9 mouse cellular contexts compared by ENCODE assay signal in the genomic region with DNA sequence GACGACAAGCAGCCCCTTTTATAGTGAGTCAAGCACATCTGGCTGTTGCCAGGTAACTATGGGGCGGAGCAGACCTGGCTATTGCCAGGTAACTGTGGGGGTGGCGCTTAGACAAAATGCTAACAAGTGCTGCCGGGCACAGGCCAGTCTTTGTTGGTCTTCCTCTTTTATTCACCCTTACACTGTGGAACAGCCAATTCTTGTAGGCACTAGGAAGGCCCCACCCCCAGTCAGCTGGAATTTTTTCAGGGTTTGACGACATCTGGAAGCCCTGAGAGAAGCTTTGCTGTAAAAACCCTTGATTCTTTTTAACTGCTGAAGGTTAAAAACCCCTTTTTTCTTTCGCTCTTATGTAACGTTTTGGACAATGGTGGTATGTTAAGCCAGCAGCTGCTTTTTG. TPM values are rescaled to one million over a fixed set of nuclear protein-coding genes. Genes with fewer than 3 reads are reported as not detected.
DNase-seq lines count a peak whose midpoint lies in the region; ATAC-seq lines count a peak whose summit lies in the region.
"Had no signal": no experiment of that assay in that cellular context is flagged by ENCODE, and none has a peak within 500 bp of the region (broad histone marks: within the 10 kb centered on the region; RNA-seq: fewer than 3 reads in every experiment).

No protein-coding gene starts in this region.

- peaks cover 10% of the 10 kb centered on the region; the same call in 1 of the 2 replicates for H3K4me1 ChIP-seq in hindbrain, embryonic 15.5 days (replicated peaks)
- peaks cover 12% of the 10 kb centered on the region for H3K4me1 ChIP-seq in hindbrain, embryonic 12.5 days
- peaks cover 10% of the 10 kb centered on the region; the same call in 1 of the 2 replicates for H3K4me1 ChIP-seq in forebrain, embryonic 14.5 days (ENCODE audit: control insufficient read depth, insufficient read depth, low read length)
- H3K4me1 ChIP-seq in midbrain, embryonic 12.5 days, result peaks cover 23% of the 10 kb centered on the region
- peaks cover 7% of the 10 kb centered on the region for H3K4me1 ChIP-seq in kidney, embryonic 15.5 days

- 23% methylated on average over 7 of the region's 7 CpGs for WGBS in hindbrain, embryonic 15.5 days
- 20% methylated on average over 7 of the region's 7 CpGs for WGBS in hindbrain, embryonic 12.5 days
- WGBS in forebrain, embryonic 14.5 days, result 9% methylated on average over 7 of the region's 7 CpGs
- WGBS in midbrain, embryonic 12.5 days, result 22% methylated on average over 7 of the region's 7 CpGs
- 17% methylated on average over 7 of the region's 7 CpGs for WGBS in kidney, embryonic 15.5 days

- H3K9ac ChIP-seq in hindbrain, embryonic 15.5 days, result no peak overlapping the region
- H3K9ac ChIP-seq in hindbrain, embryonic 12.5 days, result no peak overlapping the region
- no peak overlapping the region for H3K9ac ChIP-seq in forebrain, embryonic 14.5 days (ENCODE audit: low read length)
- H3K9ac ChIP-seq in midbrain, embryonic 12.5 days (replicated peaks), result no peak overlapping the region
- no peak overlapping the region for H3K9ac ChIP-seq in kidney, embryonic 15.5 days

- 0 out of 2 replicates have a peak, but pooled peaks have one; percentile 31 for ATAC-seq in hindbrain, embryonic 15.5 days (ENCODE audit: low FRiP score, low read depth)
- ATAC-seq in hindbrain, embryonic 12.5 days (ENCODE audit: low FRiP score), result no peak
- ATAC-seq in forebrain, embryonic 14.5 days, result 0 out of 2 replicates have a peak, but pooled peaks have one; percentile 31
- no peak for ATAC-seq in midbrain, embryonic 12.5 days (ENCODE audit: low FRiP score, low read depth)
- ATAC-seq in kidney, embryonic 15.5 days (replicated peaks; ENCODE audit: low FRiP score), result no peak

- H3K36me3 ChIP-seq in hindbrain, embryonic 15.5 days, result no peaks in the 10 kb centered on the region
- no peaks in the 10 kb centered on the region for H3K36me3 ChIP-seq in hindbrain, embryonic 12.5 days
- no peaks in the 10 kb centered on the region for H3K36me3 ChIP-seq in forebrain, embryonic 14.5 days (ENCODE audit: control insufficient read depth, insufficient read depth, low read length)
- no peaks in the 10 kb centered on the region for H3K36me3 ChIP-seq in midbrain, embryonic 12.5 days
- no peaks in the 10 kb centered on the region for H3K36me3 ChIP-seq in kidney, embryonic 15.5 days

- no peaks in the 10 kb centered on the region for H3K9me3 ChIP-seq in hindbrain, embryonic 15.5 days
- no peaks in the 10 kb centered on the region for H3K9me3 ChIP-seq in hindbrain, embryonic 12.5 days (replicated peaks)
- H3K9me3 ChIP-seq in forebrain, embryonic 14.5 days (replicated peaks; ENCODE audit: control insufficient read depth, low read length), result no peaks in the 10 kb centered on the region
- H3K9me3 ChIP-seq in midbrain, embryonic 12.5 days, result no peaks in the 10 kb centered on the region
- no peaks in the 10 kb centered on the region for H3K9me3 ChIP-seq in kidney, embryonic 15.5 days (replicated peaks)

- H3K27me3 ChIP-seq in hindbrain, embryonic 15.5 days, result peaks cover 7% of the 10 kb centered on the region; the same call in 1 of the 2 replicates
- H3K27me3 ChIP-seq in hindbrain, embryonic 12.5 days, result peaks cover 27% of the 10 kb centered on the region
- peaks cover 13% of the 10 kb centered on the region; the same call in 1 of the 2 replicates for H3K27me3 ChIP-seq in forebrain, embryonic 14.5 days (replicated peaks; ENCODE audit: control insufficient read depth, insufficient read depth, low read length)
- peaks cover 36% of the 10 kb centered on the region for H3K27me3 ChIP-seq in midbrain, embryonic 12.5 days
- peaks cover 41% of the 10 kb centered on the region for H3K27me3 ChIP-seq in kidney, embryonic 15.5 days

- no peak overlapping the region for H3K4me3 ChIP-seq in hindbrain, embryonic 15.5 days
- H3K4me3 ChIP-seq in hindbrain, embryonic 12.5 days, result no peak overlapping the region
- no peak overlapping the region for H3K4me3 ChIP-seq in forebrain, embryonic 14.5 days (ENCODE audit: low read depth, low read length)
- H3K4me3 ChIP-seq in midbrain, embryonic 12.5 days, result no peak overlapping the region
- no peak overlapping the region for H3K4me3 ChIP-seq in kidney, embryonic 15.5 days (replicated peaks)

- H3K27ac ChIP-seq in hindbrain, embryonic 15.5 days (replicated peaks), result no peak overlapping the region
- no peak overlapping the region for H3K27ac ChIP-seq in hindbrain, embryonic 12.5 days
- H3K27ac ChIP-seq in forebrain, embryonic 14.5 days (ENCODE audit: low read depth, low read length), result no peak overlapping the region
- no peak overlapping the region for H3K27ac ChIP-seq in midbrain, embryonic 12.5 days (replicated peaks)
- H3K27ac ChIP-seq in kidney, embryonic 15.5 days, result no peak overlapping the region

- peak; percentile 41 for DNase-seq in R1 (ENCODE audit: low read depth, low spot score)
- peak; percentile 8 for DNase-seq in forebrain, embryonic 14.5 days (ENCODE audit: low spot score)
- no peak for DNase-seq in T-cell, adult 2 months (ENCODE audit: low spot score)
- no peak for DNase-seq in frontal cortex, postnatal 10 days (ENCODE audit: low spot score in 2 of 2)
- DNase-seq: thymus, postnatal 36 days had no signal

- no peak overlapping the region for H3K4me2 ChIP-seq in hindbrain, embryonic 15.5 days
- H3K4me2 ChIP-seq in hindbrain, embryonic 12.5 days (replicated peaks), result no peak overlapping the region
- no peak overlapping the region for H3K4me2 ChIP-seq in forebrain, embryonic 14.5 days (ENCODE audit: low read length)
- H3K4me2 ChIP-seq in midbrain, embryonic 12.5 days (replicated peaks), result 0 out of 2 replicates have a peak overlapping the region, but pooled peaks have one; percentile 2
- no peak overlapping the region for H3K4me2 ChIP-seq in kidney, embryonic 15.5 days

RNA-seq across cellular contexts. Expression of a gene that starts 30.2 kb away (rescaled TPM):
- 12.3 and 12.8 TPM in 2 replicates for polyA plus RNA-seq in hindbrain, embryonic 15.5 days (2015; fragmentation: Nextera tagmentation; extraction: Ambion mirVana)
- 6.2 and 7.0 TPM in 2 replicates for polyA plus RNA-seq in hindbrain, embryonic 12.5 days (2016; fragmentation: Nextera tagmentation; extraction: Ambion mirVana)
- polyA plus RNA-seq in forebrain, embryonic 14.5 days (2014; fragmentation: Nextera tagmentation; extraction: Ambion mirVana), result 3.1 and 4.1 TPM in 2 replicates
- polyA plus RNA-seq in midbrain, embryonic 12.5 days (2016; fragmentation: Nextera tagmentation; extraction: Ambion mirVana), result 4.8 and 6.7 TPM in 2 replicates
- 1.2 TPM in 2 replicates for polyA plus RNA-seq in kidney, embryonic 15.5 days (2015; fragmentation: Nextera tagmentation; extraction: Ambion mirVana)

RNA-seq across cellular contexts. Expression of a gene that starts 31.3 kb away (rescaled TPM):
- polyA plus RNA-seq in hindbrain, embryonic 15.5 days (2015; fragmentation: Nextera tagmentation; extraction: Ambion mirVana), result 101 and 104 TPM in 2 replicates
- 151 and 154 TPM in 2 replicates for polyA plus RNA-seq in hindbrain, embryonic 12.5 days (2016; fragmentation: Nextera tagmentation; extraction: Ambion mirVana)
- 127 and 143 TPM in 2 replicates for polyA plus RNA-seq in forebrain, embryonic 14.5 days (2014; fragmentation: Nextera tagmentation; extraction: Ambion mirVana)
- 150 and 161 TPM in 2 replicates for polyA plus RNA-seq in midbrain, embryonic 12.5 days (2016; fragmentation: Nextera tagmentation; extraction: Ambion mirVana)
- polyA plus RNA-seq in kidney, embryonic 15.5 days (2015; fragmentation: Nextera tagmentation; extraction: Ambion mirVana), result 88.4 and 95.6 TPM in 2 replicates

Comparison
In these comparisons a context has a peak if more than half of its experiments do, and no peak if none do; other contexts are left out.
1. ATAC-seq: peak in hindbrain, embryonic 15.5 days (single experiment) and forebrain, embryonic 14.5 days (single experiment); none in hindbrain, embryonic 12.5 days (single experiment), midbrain, embryonic 12.5 days (single experiment) and kidney, embryonic 15.5 days (single experiment).
2. DNase-seq: peak in R1 (single experiment) and forebrain, embryonic 14.5 days (single experiment); none in T-cell, adult 2 months (single experiment) and frontal cortex, postnatal 10 days (0 of 2).